Mouse (Mus musculus): ENCODE data around the gene Ptges2.

Ptges2 gene

GRCm38 (mm10) chr2:32415801-32416200 lies 20.1 kb downstream of the Ptges2 start:
- DNase-seq (ENCODE audit: low read depth, low spot score): no peak

- no peak for DNase-seq (ENCODE audit: low read depth, low spot score)
Measured at GRCm38 (mm10) chr2:32416556-32416955, 20.9 kb downstream of the Ptges2 start.

GRCm38 (mm10) chr2:32417486-32417885 lies 21.8 kb downstream of the Ptges2 start:
- DNase-seq (ENCODE audit: low read depth, low spot score): no peak

DNA sequence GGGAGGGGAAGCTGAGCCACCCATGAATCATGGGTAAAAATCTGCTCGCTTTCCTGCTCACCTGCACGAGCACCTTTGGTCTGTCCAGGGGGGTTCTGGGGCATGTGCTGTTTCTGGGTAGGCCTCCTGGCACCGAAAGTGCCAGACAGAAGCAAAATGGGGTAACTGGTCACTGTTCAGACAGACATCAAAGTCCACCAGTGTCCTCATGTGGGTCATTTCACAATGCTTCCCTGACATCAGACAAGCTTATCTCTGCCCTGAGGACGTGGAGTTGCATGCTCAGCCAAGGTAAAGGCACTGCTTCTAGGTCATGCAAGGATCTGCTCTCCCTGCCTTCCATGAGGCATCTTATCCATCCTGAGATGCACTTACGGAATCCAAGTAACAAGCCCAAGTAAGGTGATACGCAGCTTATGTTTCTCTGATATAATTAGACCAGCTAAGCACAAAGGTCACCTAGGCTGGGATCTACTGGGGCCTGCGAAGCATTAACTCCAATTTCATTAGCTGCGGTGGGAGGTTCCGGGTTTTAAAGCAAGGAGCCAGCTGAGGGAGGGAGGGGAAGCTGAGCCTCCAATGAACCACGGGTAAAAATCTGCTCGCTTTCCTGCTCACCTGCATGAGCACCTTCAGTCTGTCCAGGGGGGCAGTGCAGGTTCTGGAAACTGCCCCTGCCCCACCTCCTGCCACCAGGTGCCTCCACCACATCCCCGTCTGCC lies 22.9 kb downstream of the Ptges2 start:
- DNase-seq (ENCODE audit: low read depth, low spot score): no peak

- DNase-seq (ENCODE audit: low read depth, low spot score): no peak
Measured at GRCm38 (mm10) chr2:32419359-32419758, 23.7 kb downstream of the Ptges2 start.

- no peak for DNase-seq (ENCODE audit: low read depth, low spot score)
Measured at GRCm38 (mm10) chr2:32420066-32420608, 24.4 kb downstream of the Ptges2 start.

DNA sequence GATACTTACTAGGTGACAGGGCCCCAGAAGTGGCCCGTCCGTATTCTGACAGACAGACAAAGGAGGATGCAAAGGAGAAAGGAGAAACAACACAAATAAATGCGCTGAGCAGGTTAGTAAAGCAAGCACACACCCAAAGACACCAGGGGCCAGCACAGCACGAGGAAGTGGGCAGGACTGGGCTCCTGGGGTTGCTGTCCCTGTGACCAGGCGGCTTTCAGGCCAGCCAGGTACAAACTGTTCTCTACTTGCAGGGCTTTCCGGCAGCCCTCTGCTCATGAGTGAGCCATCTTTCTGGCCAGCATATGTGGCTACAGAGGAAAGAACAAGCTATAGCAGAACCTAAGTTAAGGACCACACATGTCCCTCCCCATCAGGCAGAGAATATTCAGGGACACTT lies 25.0 kb downstream of the Ptges2 start:
- DNase-seq (ENCODE audit: low read depth, low spot score): no peak

DNA sequence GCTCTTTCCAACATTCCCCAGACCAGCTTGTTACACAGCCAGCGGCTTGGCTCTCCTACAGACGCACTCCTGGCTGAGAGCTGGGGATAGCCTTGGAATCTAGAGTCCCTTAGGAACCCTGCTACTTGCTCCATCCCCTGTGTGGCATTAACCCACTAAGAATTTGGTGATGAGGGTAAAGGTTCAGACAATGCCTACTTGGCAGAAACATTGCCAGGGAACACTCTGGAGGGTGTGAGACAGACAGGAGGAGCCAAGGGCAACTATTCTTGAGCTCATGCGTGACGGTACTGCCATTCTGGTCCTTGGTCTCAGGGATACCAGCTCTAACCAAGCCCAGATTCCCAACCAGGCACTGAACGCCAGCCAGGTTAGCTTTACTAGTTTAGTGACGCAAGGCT lies 26.2 kb downstream of the Ptges2 start:
- DNase-seq (ENCODE audit: low read depth, low spot score): no peak

DNA sequence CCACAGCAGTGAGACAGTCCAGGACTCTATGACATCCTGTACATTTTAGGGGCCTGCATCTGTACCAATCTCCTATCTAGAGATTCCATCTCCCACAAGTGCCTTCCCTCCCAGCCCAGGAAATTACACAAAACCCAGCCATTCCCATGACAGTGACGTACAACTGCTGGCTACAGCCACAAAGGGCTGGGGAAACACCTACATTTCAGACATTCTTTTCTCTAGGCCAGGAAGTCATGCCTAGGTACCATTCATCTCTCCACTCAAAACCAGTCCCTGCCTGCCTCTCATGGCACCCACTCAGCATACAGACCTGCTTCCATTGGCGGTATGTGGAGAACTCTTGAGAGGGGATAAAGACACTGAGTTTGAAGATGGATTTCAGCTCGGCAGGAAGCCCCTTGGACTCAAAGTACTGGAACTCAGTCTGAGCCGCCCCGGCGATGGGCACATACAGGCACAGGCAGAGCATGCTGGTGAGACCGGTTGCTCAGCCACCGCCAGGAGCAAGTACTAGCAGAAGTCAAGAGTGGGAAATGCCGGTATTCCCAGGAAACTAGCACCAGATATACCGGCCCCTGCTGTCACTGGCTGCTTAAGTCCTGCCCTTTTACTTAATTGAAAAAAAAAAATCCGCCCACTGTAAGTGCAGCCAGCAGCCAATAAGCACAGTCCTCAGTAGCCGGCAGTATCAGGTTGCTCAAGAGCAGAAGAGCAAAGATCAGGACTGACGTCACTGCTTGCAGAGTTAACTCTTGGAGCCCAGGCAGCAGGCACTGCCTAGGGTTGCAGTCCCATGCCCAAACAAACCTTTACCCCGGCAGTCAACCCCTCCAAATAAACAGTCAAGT lies 28.0 kb downstream of the Ptges2 start:
- peak; percentile 84 for DNase-seq (ENCODE audit: low read depth, low spot score)

GRCm38 (mm10) chr2:32424796-32425195 lies 29.1 kb downstream of the Ptges2 start:
- DNase-seq (ENCODE audit: low read depth, low spot score): no peak

- DNase-seq (ENCODE audit: low read depth, low spot score): no peak
Measured at GRCm38 (mm10) chr2:32425568-32425967, 29.9 kb downstream of the Ptges2 start.

DNA sequence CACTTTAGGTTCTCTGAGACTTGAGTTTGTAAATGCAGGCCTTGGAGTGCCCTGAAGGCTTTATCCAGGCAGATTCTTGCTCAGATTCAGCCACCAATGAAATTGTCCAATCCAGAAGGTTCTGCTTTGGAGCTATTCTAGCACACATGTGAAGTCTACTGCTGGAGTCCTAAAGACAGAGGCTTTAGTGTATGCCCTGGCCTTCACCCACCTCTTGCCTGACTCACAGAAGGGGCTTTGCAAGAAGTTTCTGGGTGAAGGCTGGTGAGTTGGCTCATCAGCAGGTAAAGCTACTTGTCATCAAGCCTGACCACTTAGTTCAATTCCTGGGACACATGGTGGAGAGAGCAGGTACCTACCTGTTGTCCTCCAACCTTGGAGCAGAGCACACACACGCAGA lies 30.4 kb downstream of the Ptges2 start:
- no peak for DNase-seq (ENCODE audit: low read depth, low spot score)

GRCm38 (mm10) chr2:32427720-32428119 lies 32.0 kb downstream of the Ptges2 start:
- DNase-seq (ENCODE audit: low read depth, low spot score): no peak

DNA sequence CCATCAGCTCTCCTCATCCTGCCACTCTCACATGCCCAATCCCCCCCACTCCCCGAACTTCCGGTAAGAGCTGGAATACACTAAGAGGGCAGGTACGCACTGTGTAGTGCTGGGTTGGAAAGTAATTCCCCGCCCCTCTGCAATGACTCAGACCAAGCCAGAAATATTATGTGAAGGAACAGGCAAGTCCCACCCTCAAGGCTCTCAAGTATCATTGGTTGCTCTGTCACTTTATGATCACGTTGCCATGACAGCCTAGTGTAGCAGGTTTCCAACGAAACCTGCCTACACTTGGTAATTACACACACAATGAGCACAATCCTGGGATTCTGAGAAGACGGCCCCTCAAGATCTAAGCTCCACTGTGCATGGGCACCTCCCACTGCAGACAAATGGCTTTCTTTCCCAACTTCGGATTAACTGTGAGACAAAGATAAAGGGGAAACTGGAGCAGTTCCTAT lies 32.6 kb downstream of the Ptges2 start:
- DNase-seq (ENCODE audit: low read depth, low spot score): no peak

DNA sequence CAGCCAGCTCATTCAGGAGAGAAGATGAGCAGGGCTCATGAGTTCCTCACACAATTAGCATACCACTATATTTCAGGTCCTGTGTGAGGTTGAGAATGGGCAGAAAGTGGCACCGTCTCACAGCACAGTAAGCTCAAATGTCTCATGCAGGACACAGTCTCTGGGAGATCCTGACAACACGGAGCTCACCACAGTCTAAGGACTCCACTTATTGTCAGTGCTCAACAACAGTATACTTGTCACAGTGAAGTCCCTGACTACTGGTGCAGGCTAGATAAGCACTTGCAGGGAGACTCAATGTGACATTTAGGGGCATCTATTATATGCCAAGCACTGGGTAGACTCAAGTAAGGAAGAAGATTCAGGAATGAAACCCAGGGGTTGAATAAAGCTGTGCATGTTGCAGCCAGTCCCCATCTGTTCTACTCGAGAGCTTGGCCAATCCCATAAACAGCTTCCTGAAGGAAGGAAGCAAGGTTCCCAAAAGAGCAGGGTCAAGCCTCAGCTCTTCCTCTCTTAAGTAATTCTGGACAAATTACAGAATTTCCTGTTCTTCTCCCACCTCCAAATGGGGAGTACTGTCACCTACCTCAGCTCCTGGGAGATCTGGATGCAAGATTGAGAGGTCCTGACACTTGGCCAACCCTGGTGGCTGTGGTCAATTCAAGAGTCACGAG lies 33.7 kb downstream of the Ptges2 start:
- DNase-seq (ENCODE audit: low read depth, low spot score): no peak

DNA sequence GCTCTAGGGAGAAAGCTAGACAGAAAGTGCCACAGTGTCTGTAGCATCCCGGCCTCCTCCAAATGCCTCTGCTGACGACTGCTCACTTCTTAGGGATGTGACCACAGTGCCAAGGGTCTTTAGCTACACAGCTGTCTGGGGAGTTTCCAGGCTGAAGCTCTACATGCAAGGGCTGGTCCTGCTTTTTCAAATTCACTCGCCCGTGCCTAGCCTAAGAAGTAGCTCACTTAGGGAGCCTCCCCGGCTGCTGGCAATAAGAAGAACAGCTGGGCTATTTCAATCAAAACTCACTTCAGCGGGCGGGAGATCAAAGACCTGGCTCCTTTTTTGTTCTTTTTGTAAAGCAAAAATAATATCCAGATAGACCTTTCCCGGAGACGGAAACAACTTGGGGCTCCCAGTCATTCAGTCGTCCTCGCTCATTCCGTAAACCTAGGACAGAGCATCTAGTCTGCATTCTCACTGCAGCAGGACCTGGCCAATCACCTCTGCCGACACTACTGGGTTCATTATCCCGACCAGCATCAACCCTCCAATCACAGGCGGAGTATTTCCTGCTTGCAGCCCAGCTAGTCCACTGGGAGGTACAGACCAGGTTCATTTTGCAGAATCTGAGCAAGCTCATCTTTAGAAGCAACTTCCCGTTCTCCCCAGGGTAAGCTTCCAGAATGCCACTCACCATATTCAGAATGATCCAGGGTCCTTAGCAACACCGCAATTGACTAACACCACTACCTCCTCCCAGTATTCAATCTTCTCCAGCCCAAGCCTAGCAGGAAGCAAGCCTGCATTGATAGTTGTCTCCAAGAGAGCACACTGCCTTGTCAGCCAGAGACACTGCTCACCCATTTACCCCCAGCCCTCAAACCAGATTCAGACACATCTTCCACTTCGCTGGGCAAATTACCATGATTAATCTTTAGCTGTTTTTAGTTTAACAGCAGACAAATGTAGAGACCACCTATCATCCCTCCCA lies 35.3 kb downstream of the Ptges2 start:
- peak; percentile 75 for DNase-seq (ENCODE audit: low read depth, low spot score)

- DNase-seq (ENCODE audit: low read depth, low spot score): no peak
Measured at GRCm38 (mm10) chr2:32436686-32437372, 41.1 kb downstream of the Ptges2 start.

DNA sequence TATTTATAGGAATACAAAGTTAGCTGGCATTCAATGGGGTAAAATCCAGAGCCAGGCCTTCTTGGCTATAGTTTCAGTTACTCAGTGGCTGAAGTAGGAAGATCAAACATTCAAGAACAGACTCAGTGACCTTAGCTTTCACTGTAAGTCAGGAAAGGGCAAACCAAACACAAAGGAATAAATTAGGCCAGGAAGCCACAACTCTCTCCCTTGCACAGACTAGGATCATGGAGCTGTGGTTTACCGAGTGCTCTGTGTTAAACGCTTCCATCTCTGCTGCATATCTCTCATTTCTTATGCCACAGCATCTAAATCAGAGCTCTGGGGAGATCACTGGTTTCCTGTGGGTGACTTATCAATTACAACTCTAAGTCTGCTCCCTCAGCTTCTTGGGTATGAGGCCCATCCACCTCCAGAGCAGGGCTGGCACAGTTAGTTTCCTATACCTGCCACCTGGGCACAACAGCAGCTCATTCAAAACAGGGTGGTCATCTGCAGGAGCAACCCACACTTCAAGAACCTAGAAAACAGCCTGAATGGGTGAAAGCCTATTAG lies 42.0 kb downstream of the Ptges2 start:
- no peak for DNase-seq (ENCODE audit: low read depth, low spot score)

DNA sequence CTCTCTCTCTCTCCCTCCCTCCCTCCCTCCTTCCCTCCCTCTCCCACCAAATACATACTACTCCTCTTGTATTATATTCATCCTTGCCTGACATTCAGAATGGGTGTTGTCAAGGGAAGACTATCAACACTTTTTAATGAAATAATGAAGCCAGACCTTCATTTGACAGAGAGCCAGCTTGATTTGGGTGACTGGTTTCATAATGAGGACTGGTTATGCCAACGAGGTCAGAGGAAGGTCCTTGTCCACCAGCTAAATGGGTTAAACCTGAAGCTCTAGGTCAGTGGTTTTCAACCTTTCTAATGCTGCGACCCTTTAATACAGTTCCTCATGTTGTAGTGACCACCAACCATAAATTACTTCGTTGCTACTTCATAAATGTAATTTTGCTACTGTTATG lies 43.0 kb downstream of the Ptges2 start:
- DNase-seq (ENCODE audit: low read depth, low spot score): no peak

GRCm38 (mm10) chr2:32439177-32439576 lies 43.5 kb downstream of the Ptges2 start:
- no peak for DNase-seq (ENCODE audit: low read depth, low spot score)

All from ES-CJ7 (cell line).